Mouse (Mus musculus): ENCODE results near the gene Scnn1a. TPM values are rescaled to one million over a fixed set of nuclear protein-coding genes. Genes with fewer than 3 reads are reported as not detected.

Scnn1a gene
- polyA plus RNA-seq, 1 experiment from 2014 or later, result 0.24 TPM

- H3K4me2 ChIP-seq, result peak overlapping the region; percentile 69
- H3K27ac ChIP-seq, result no peak overlapping the region
- peak overlapping the region; percentile 63; the same call in 1 of the 2 replicates for H3K9ac ChIP-seq
- H3K9me3 ChIP-seq, result no peaks in the 10 kb centered on the region
- no peak for ATAC-seq (ENCODE audit: low FRiP score)
- 74% methylated on average over 22 of the region's 22 CpGs for WGBS
- H3K36me3 ChIP-seq (replicated peaks), result no peaks in the 10 kb centered on the region
- H3K4me3 ChIP-seq (replicated peaks), result peak overlapping the region; percentile 39
- peaks cover 34% of the 10 kb centered on the region for H3K4me1 ChIP-seq
- peaks cover 19% of the 10 kb centered on the region for H3K27me3 ChIP-seq
These were observed 7.7 kb upstream of the Scnn1a start for GRCm38 (mm10) chr6:125312581-125313355.

- peak within 1 kb of the TSS; percentile 39 for H3K4me3 ChIP-seq (replicated peaks)
- H3K9ac ChIP-seq, result peak within 1 kb of the TSS; percentile 63
- no peaks in the 10 kb centered on the region for H3K9me3 ChIP-seq
- no peaks in the 10 kb centered on the region for H3K36me3 ChIP-seq (replicated peaks)
- peak; percentile 61 for ATAC-seq (ENCODE audit: low FRiP score)
- WGBS, result 4% methylated on average over 41 of the region's 46 CpGs
- H3K4me1 ChIP-seq, result peaks cover 34% of the 10 kb centered on the region
- 0 out of 2 replicates have a peak within 1 kb of the TSS, but pooled peaks have one; percentile 8 for H3K27ac ChIP-seq
- H3K27me3 ChIP-seq, result peaks cover 23% of the 10 kb centered on the region
- H3K4me2 ChIP-seq, result peak within 1 kb of the TSS; percentile 69
These were observed 6.8 kb upstream of the Scnn1a start, which contains the start of gene Ltbr for GRCm38 (mm10) chr6:125313546-125314230. Gene Ltbr (minus strand): TSS chr6:125313885.

- Histone ChIP-seq H3K9me3 (no peaks in the 10 kb centered on the region), H3K27ac (no peak overlapping the region), H3K9ac (peak overlapping the region; percentile 63), H3K36me3 (replicated peaks) (no peaks in the 10 kb centered on the region), H3K4me2 (peak overlapping the region; percentile 69), H3K4me1 (peaks cover 29% of the 10 kb centered on the region), H3K27me3 (peaks cover 28% of the 10 kb centered on the region), H3K4me3 (replicated peaks) (peak overlapping the region; percentile 39)
- ATAC-seq (ENCODE audit: low FRiP score), result 0 out of 2 replicates have a peak, but pooled peaks have one; percentile 24
- WGBS, result 64% methylated on average over 7 of the region's 7 CpGs
These were observed 6.3 kb upstream of the Scnn1a start for GRCm38 (mm10) chr6:125314231-125314563.

- 71% methylated on average over 6 of the region's 6 CpGs for WGBS
- peaks cover 26% of the 10 kb centered on the region for H3K4me1 ChIP-seq
- H3K27ac ChIP-seq, result no peak overlapping the region
- H3K9ac ChIP-seq, result no peak overlapping the region
- no peak overlapping the region for H3K4me3 ChIP-seq (replicated peaks)
- no peaks in the 10 kb centered on the region for H3K9me3 ChIP-seq
- no peaks in the 10 kb centered on the region for H3K36me3 ChIP-seq (replicated peaks)
- ATAC-seq (ENCODE audit: low FRiP score), result no peak
- peaks cover 33% of the 10 kb centered on the region for H3K27me3 ChIP-seq
- no peak overlapping the region for H3K4me2 ChIP-seq
These were observed 5.7 kb upstream of the Scnn1a start for GRCm38 (mm10) chr6:125314746-125315145.

- Histone ChIP-seq H3K4me3 (replicated peaks) (no peak overlapping the region), H3K9ac (no peak overlapping the region), H3K4me2 (no peak overlapping the region), H3K9me3 (no peaks in the 10 kb centered on the region), H3K4me1 (peaks cover 33% of the 10 kb centered on the region), H3K36me3 (replicated peaks) (no peaks in the 10 kb centered on the region), H3K27ac (no peak overlapping the region), H3K27me3 (peaks cover 57% of the 10 kb centered on the region)
- ATAC-seq (ENCODE audit: low FRiP score), result no peak
- WGBS, result 77% methylated on average over 7 of the region's 7 CpGs
These were observed 3.4 kb upstream of the Scnn1a start for GRCm38 (mm10) chr6:125317077-125317476.

- ATAC-seq (ENCODE audit: low FRiP score), result no peak
- Histone ChIP-seq H3K27ac (no peak overlapping the region), H3K4me2 (no peak overlapping the region), H3K4me1 (peaks cover 15% of the 10 kb centered on the region), H3K9ac (no peak overlapping the region), H3K27me3 (peaks cover 54% of the 10 kb centered on the region), H3K36me3 (replicated peaks) (no peaks in the 10 kb centered on the region), H3K9me3 (no peaks in the 10 kb centered on the region), H3K4me3 (replicated peaks) (no peak overlapping the region)
- WGBS, result 69% methylated on average over 15 of the region's 15 CpGs
These were observed 1.2 kb upstream of the Scnn1a start for GRCm38 (mm10) chr6:125318981-125319918.

GRCm38 (mm10) chr6:125319919-125320296 lies 551 bp upstream of the Scnn1a start:
- Histone ChIP-seq H3K27ac (no peak overlapping the region), H3K36me3 (replicated peaks) (no peaks in the 10 kb centered on the region), H3K9me3 (no peaks in the 10 kb centered on the region), H3K4me1 (peaks cover 11% of the 10 kb centered on the region; the same call in 1 of the 2 replicates), H3K4me3 (replicated peaks) (no peak overlapping the region), H3K9ac (no peak overlapping the region), H3K4me2 (no peak overlapping the region), H3K27me3 (peaks cover 50% of the 10 kb centered on the region)
- ATAC-seq (ENCODE audit: low FRiP score), result no peak

- Histone ChIP-seq H3K4me1 (peaks cover 11% of the 10 kb centered on the region; the same call in 1 of the 2 replicates), H3K9ac (no peak overlapping the region), H3K4me3 (replicated peaks) (no peak overlapping the region), H3K9me3 (no peaks in the 10 kb centered on the region), H3K27me3 (peaks cover 50% of the 10 kb centered on the region), H3K27ac (no peak overlapping the region), H3K4me2 (no peak overlapping the region), H3K36me3 (replicated peaks) (no peaks in the 10 kb centered on the region)
- 5% methylated on average over 26 of the region's 26 CpGs for WGBS
- ATAC-seq (ENCODE audit: low FRiP score), result no peak
These were observed 826 bp downstream of the Scnn1a start for GRCm38 (mm10) chr6:125321114-125321855.

- Histone ChIP-seq H3K4me1 (peaks cover 7% of the 10 kb centered on the region; the same call in 1 of the 2 replicates), H3K9ac (no peak overlapping the region), H3K36me3 (replicated peaks) (no peaks in the 10 kb centered on the region), H3K27me3 (peaks cover 50% of the 10 kb centered on the region), H3K4me3 (replicated peaks) (no peak overlapping the region), H3K4me2 (no peak overlapping the region), H3K27ac (no peak overlapping the region), H3K9me3 (no peaks in the 10 kb centered on the region)
- ATAC-seq (ENCODE audit: low FRiP score), result no peak
- 56% methylated on average over 13 of the region's 13 CpGs for WGBS
These were observed 2.3 kb downstream of the Scnn1a start for GRCm38 (mm10) chr6:125322794-125323193.

GRCm38 (mm10) chr6:125323547-125323946 lies 3.1 kb downstream of the Scnn1a start:
- Histone ChIP-seq H3K27ac (no peak overlapping the region), H3K9ac (no peak overlapping the region), H3K9me3 (no peaks in the 10 kb centered on the region), H3K4me2 (no peak overlapping the region), H3K4me3 (replicated peaks) (no peak overlapping the region), H3K36me3 (replicated peaks) (no peaks in the 10 kb centered on the region), H3K4me1 (peaks cover 7% of the 10 kb centered on the region; the same call in 1 of the 2 replicates), H3K27me3 (peaks cover 47% of the 10 kb centered on the region)
- WGBS, result 75% methylated on average over 6 of the region's 6 CpGs
- ATAC-seq (ENCODE audit: low FRiP score), result no peak

GRCm38 (mm10) chr6:125325337-125325736 lies 4.9 kb downstream of the Scnn1a start:
- 75% methylated on average over 6 of the region's 6 CpGs for WGBS
- no peak overlapping the region for H3K9ac ChIP-seq
- no peak for ATAC-seq (ENCODE audit: low FRiP score)
- no peaks in the 10 kb centered on the region for H3K9me3 ChIP-seq
- no peak overlapping the region for H3K27ac ChIP-seq
- peaks cover 7% of the 10 kb centered on the region; the same call in 1 of the 2 replicates for H3K4me1 ChIP-seq
- H3K4me3 ChIP-seq (replicated peaks), result no peak overlapping the region
- no peaks in the 10 kb centered on the region for H3K36me3 ChIP-seq (replicated peaks)
- H3K27me3 ChIP-seq, result peaks cover 33% of the 10 kb centered on the region
- no peak overlapping the region for H3K4me2 ChIP-seq
